Mouse (Mus musculus): ENCODE measurements around the gene St3gal5.

GRCm38 (mm10) chr6:72051757-72052156, 45.6 kb upstream of the St3gal5 start:
- TF ChIP-seq CEBPB (IDR thresholded peaks at IDR 0.05; ENCODE audit: low read depth) (no peak), CTCF (IDR thresholded peaks at IDR 0.05; ENCODE audit: control insufficient read depth, insufficient read depth, insufficient read length) (no peak), USF1 (IDR thresholded peaks at IDR 0.05; ENCODE audit: low read depth) (no peak)
